Mouse (Mus musculus) liver (tissue): ENCODE measurements around the gene Eefsec.

Experiments used
- DNase-seq: peaks from one replicate; pipeline ENCODE4 v3.0.0-alpha.2; 2020; ENCODE audit warnings: mixed read lengths

Gene Eefsec

GRCm38 (mm10) chr6:88446063-88447002, at the start of gene Eefsec:
TSS of gene Eefsec (minus strand) at chr6:88446539.
- DNase-seq = peak; percentile 85

GRCm38 (mm10) chr6:88493712-88494111, 47.4 kb upstream of the Eefsec start:
- no peak for DNase-seq

- DNase-seq = no peak
These were observed 44.5 kb upstream of the Eefsec start for GRCm38 (mm10) chr6:88490629-88491354.

- DNase-seq = no peak
These were observed 43.5 kb upstream of the Eefsec start for GRCm38 (mm10) chr6:88489834-88490233.

- DNase-seq = no peak
These were observed 42.7 kb upstream of the Eefsec start for GRCm38 (mm10) chr6:88489026-88489425.

- peak; percentile 59 for DNase-seq
These were observed 40.6 kb upstream of the Eefsec start for GRCm38 (mm10) chr6:88486893-88487292.

GRCm38 (mm10) chr6:88485378-88485777, 39.0 kb upstream of the Eefsec start:
- peak; percentile 54 for DNase-seq

GRCm38 (mm10) chr6:88483913-88484312, 37.6 kb upstream of the Eefsec start:
- no peak for DNase-seq

GRCm38 (mm10) chr6:88483111-88483510, 36.8 kb upstream of the Eefsec start:
- no peak for DNase-seq

- no peak for DNase-seq
These were observed 34.1 kb upstream of the Eefsec start for GRCm38 (mm10) chr6:88480421-88480820.

GRCm38 (mm10) chr6:88469878-88470277, 23.5 kb upstream of the Eefsec start:
- DNase-seq = no peak

GRCm38 (mm10) chr6:88465181-88465920, 19.0 kb upstream of the Eefsec start, which contains the start of gene Ruvbl1:
TSS of gene Ruvbl1 (plus strand) at chr6:88465409.
- peak; percentile 91 for DNase-seq

GRCm38 (mm10) chr6:88454545-88454944, 8.2 kb upstream of the Eefsec start:
- no peak for DNase-seq

- DNase-seq = no peak
These were observed 1.1 kb upstream of the Eefsec start for GRCm38 (mm10) chr6:88447454-88447853.

- no peak for DNase-seq
These were observed 678 bp downstream of the Eefsec start for GRCm38 (mm10) chr6:88445661-88446060.

- no peak for DNase-seq
These were observed 2.1 kb downstream of the Eefsec start for GRCm38 (mm10) chr6:88444076-88444750.

- no peak for DNase-seq
These were observed 2.9 kb downstream of the Eefsec start for GRCm38 (mm10) chr6:88443446-88443845.

- DNase-seq = no peak
These were observed 3.8 kb downstream of the Eefsec start for GRCm38 (mm10) chr6:88442551-88442950.

GRCm38 (mm10) chr6:88439056-88439455, 7.3 kb downstream of the Eefsec start:
- no peak for DNase-seq

- DNase-seq = no peak
These were observed 10.7 kb downstream of the Eefsec start for GRCm38 (mm10) chr6:88435609-88436008.

- peak; percentile 50 for DNase-seq
These were observed 15.1 kb downstream of the Eefsec start for GRCm38 (mm10) chr6:88431202-88431601.

- DNase-seq = no peak
These were observed 30.1 kb downstream of the Eefsec start for GRCm38 (mm10) chr6:88416130-88416758.
